Mouse (Mus musculus): Measurements from ENCODE around the gene Glb1l.

The Glb1l gene

GRCm38 (mm10) chr1:75155837-75156236 lies 54.8 kb downstream of the Glb1l start:
- no peak for DNase-seq (ENCODE audit: low read depth in 1 of 2, low spot score in 2 of 2)

- no peak for DNase-seq (ENCODE audit: low read depth in 1 of 2, low spot score in 2 of 2)
Observed at GRCm38 (mm10) chr1:75148727-75149126, 61.9 kb downstream of the Glb1l start.

Measured in monocyte, adult 2 months (primary cell).